In genomic region chr3:41386299-41386698, GRCm38 (mm10) we compare ENCODE assay signal across 25 mouse cellular contexts.
"Had no signal": no experiment of that assay in that cellular context is flagged by ENCODE, and none has a peak within 500 bp of the region (broad histone marks: within the 10 kb centered on the region; RNA-seq: fewer than 3 reads in every experiment).

No protein-coding gene starts in this region.

- H3K9me3 ChIP-seq: heart, embryonic 13.5 days; heart, embryonic 15.5 days; hindbrain, embryonic 13.5 days; hindbrain, embryonic 15.5 days; kidney, embryonic 15.5 days; limb, embryonic 13.5 days; limb, embryonic 15.5 days; liver, embryonic 12.5 days had no signal

- H3K4me3 ChIP-seq: heart, adult 2 months; heart, embryonic 13.5 days; heart, embryonic 15.5 days; hindbrain, embryonic 13.5 days; hindbrain, embryonic 15.5 days; kidney, embryonic 15.5 days; layer of hippocampus, adult 2 months; limb, embryonic 13.5 days; limb, embryonic 15.5 days; liver, embryonic 12.5 days had no signal

- H3K4me1 ChIP-seq: hindbrain, embryonic 13.5 days; hindbrain, embryonic 15.5 days; liver, embryonic 12.5 days had no signal

- H3K4me2 ChIP-seq: heart, embryonic 11.5 days; heart, embryonic 13.5 days; heart, embryonic 15.5 days; hindbrain, embryonic 13.5 days; hindbrain, embryonic 15.5 days; kidney, embryonic 15.5 days; limb, embryonic 13.5 days; limb, embryonic 15.5 days; liver, embryonic 12.5 days had no signal

- H3K27ac ChIP-seq: heart, adult 2 months; heart, embryonic 13.5 days; heart, embryonic 15.5 days; hindbrain, embryonic 13.5 days; hindbrain, embryonic 15.5 days; hindbrain, postnatal 0 days; kidney, embryonic 15.5 days; layer of hippocampus, adult 2 months; limb, embryonic 13.5 days; limb, embryonic 15.5 days; liver, embryonic 12.5 days; liver, embryonic 14.5 days had no signal

- H3K27me3 ChIP-seq: heart, embryonic 13.5 days; heart, embryonic 15.5 days; hindbrain, embryonic 13.5 days; hindbrain, embryonic 15.5 days; kidney, embryonic 15.5 days; limb, embryonic 13.5 days; limb, embryonic 15.5 days; liver, embryonic 12.5 days had no signal

- H3K9ac ChIP-seq: heart, embryonic 13.5 days; heart, embryonic 15.5 days; hindbrain, embryonic 13.5 days; hindbrain, embryonic 15.5 days; kidney, embryonic 15.5 days; limb, embryonic 13.5 days; limb, embryonic 15.5 days; liver, embryonic 12.5 days; liver, embryonic 14.5 days had no signal

- ATAC-seq: hindbrain, postnatal 0 days; liver, embryonic 12.5 days had no signal

- DNase-seq: gastrocnemius, postnatal 14 days; gastrocnemius, postnatal 36 days; heart, adult 11 months; heart, adult 2 months; heart, postnatal 14 days; heart, postnatal 36 days; kidney, adult 2 months; kidney, adult 9 months; kidney, postnatal 10 days; kidney, postnatal 25 days; kidney, postnatal 4 days; layer of hippocampus, postnatal 36 days; left cerebral cortex, postnatal 4 days had no signal

- H3K36me3 ChIP-seq: heart, embryonic 13.5 days; heart, embryonic 15.5 days; hindbrain, embryonic 13.5 days; hindbrain, embryonic 15.5 days; kidney, embryonic 15.5 days; limb, embryonic 13.5 days; limb, embryonic 15.5 days; liver, embryonic 12.5 days had no signal
